Comparison of ENCODE assay signal across 8 mouse cellular contexts in genomic region chr3:27461037-27461436, GRCm38 (mm10).
A peak's percentile ranks its signal among the peaks of the same experiment; 100 is the strongest.
DNase-seq lines count a peak whose midpoint lies in the region; ATAC-seq and TF ChIP-seq lines count a peak whose summit lies in the region.

No protein-coding gene starts in this region.

- ATAC-seq in granulocyte monocyte progenitor cell, adult 5-6 weeks (replicated peaks; ENCODE audit: poor library complexity, severe bottlenecking) = peak; percentile 60
- peak; percentile 14; the same call in 1 of the 2 replicates for ATAC-seq in kidney, embryonic 15.5 days (replicated peaks; ENCODE audit: low FRiP score)
- peak; percentile 56; the same call in 1 of the 2 replicates for ATAC-seq in limb, embryonic 14.5 days (ENCODE audit: low FRiP score, low read depth)
- ATAC-seq in neural tube, embryonic 11.5 days (ENCODE audit: insufficient read depth, low FRiP score, low TSS enrichment) = 0 out of 2 replicates have a peak, but pooled peaks have one; percentile 63
- ATAC-seq in stomach, postnatal 0 days (ENCODE audit: low FRiP score, low TSS enrichment) = peak; percentile 24; the same call in 1 of the 2 replicates

- WGBS in kidney, embryonic 15.5 days = 39% methylated on average over 1 of the region's 1 CpGs
- 64% methylated on average over 1 of the region's 1 CpGs for WGBS in limb, embryonic 14.5 days
- WGBS in neural tube, embryonic 11.5 days = 83% methylated on average over 1 of the region's 1 CpGs
- WGBS in stomach, postnatal 0 days = 21% methylated on average over 1 of the region's 1 CpGs

- peak; percentile 86 for DNase-seq in 416B (ENCODE audit: low read depth)
- peak; percentile 68 to 75 for DNase-seq in adrenal gland, adult 18-20 months (ENCODE audit: low spot score in 2 of 2)
- peak; percentile 90 for DNase-seq in embryo, embryonic 10 days (ENCODE audit: low spot score)
- peak; percentile 95 for DNase-seq in limb, embryonic 14.5 days (ENCODE audit: low spot score)
- DNase-seq in neural tube, embryonic 11.5 days (ENCODE audit: low spot score) = peak; percentile 75
- DNase-seq in stomach, postnatal 0 days (ENCODE audit: low spot score) = peak; percentile 73

- H3K36me3 ChIP-seq in kidney, embryonic 15.5 days = peaks cover 95% of the 10 kb centered on the region
- H3K36me3 ChIP-seq in limb, embryonic 14.5 days (ENCODE audit: control insufficient read depth, insufficient read depth, low read length) = peaks cover 91% of the 10 kb centered on the region
- peaks cover 5% of the 10 kb centered on the region for H3K36me3 ChIP-seq in neural tube, embryonic 11.5 days (ENCODE audit: control insufficient read depth, insufficient read depth, low read length)
- peaks cover 33% of the 10 kb centered on the region for H3K36me3 ChIP-seq in stomach, postnatal 0 days (ENCODE audit: control insufficient read depth, insufficient read depth, low read length)

- H3K9me3 ChIP-seq in kidney, embryonic 15.5 days (replicated peaks) = no peaks in the 10 kb centered on the region
- no peaks in the 10 kb centered on the region for H3K9me3 ChIP-seq in limb, embryonic 14.5 days (ENCODE audit: control insufficient read depth, low read length)
- no peaks in the 10 kb centered on the region for H3K9me3 ChIP-seq in neural tube, embryonic 11.5 days (ENCODE audit: control insufficient read depth, low read length)
- H3K9me3 ChIP-seq in stomach, postnatal 0 days (ENCODE audit: control insufficient read depth, low read length) = no peaks in the 10 kb centered on the region

- TF ChIP-seq POLR2A in limb, embryonic 14.5 days (IDR thresholded peaks at IDR 0.05; ENCODE audit: borderline replicate concordance, extremely low read depth, insufficient read depth, insufficient read length) = no peak

- no peak overlapping the region for H3K4me3 ChIP-seq in kidney, embryonic 15.5 days (replicated peaks)
- H3K4me3 ChIP-seq in limb, embryonic 14.5 days (replicated peaks; ENCODE audit: low read length) = no peak overlapping the region
- no peak overlapping the region for H3K4me3 ChIP-seq in neural tube, embryonic 11.5 days (ENCODE audit: low read depth, low read length)
- no peak overlapping the region for H3K4me3 ChIP-seq in stomach, postnatal 0 days (ENCODE audit: low read depth, low read length)

- peak; percentile 94 for TF ChIP-seq CTCF in stomach, postnatal 0 days (IDR thresholded peaks at IDR 0.05; ENCODE audit: low read depth)

- H3K4me2 ChIP-seq in kidney, embryonic 15.5 days = no peak overlapping the region
- no peak overlapping the region for H3K4me2 ChIP-seq in limb, embryonic 14.5 days (replicated peaks; ENCODE audit: low read depth, low read length, severe bottlenecking)
- no peak overlapping the region for H3K4me2 ChIP-seq in neural tube, embryonic 11.5 days (ENCODE audit: low read depth)
- H3K4me2 ChIP-seq in stomach, postnatal 0 days (replicated peaks; ENCODE audit: low read depth) = no peak overlapping the region

- no peaks in the 10 kb centered on the region for H3K27me3 ChIP-seq in kidney, embryonic 15.5 days
- no peaks in the 10 kb centered on the region for H3K27me3 ChIP-seq in limb, embryonic 14.5 days (ENCODE audit: control insufficient read depth, insufficient read depth, low read length)
- no peaks in the 10 kb centered on the region for H3K27me3 ChIP-seq in neural tube, embryonic 11.5 days (ENCODE audit: control insufficient read depth, insufficient read depth, low read length)
- H3K27me3 ChIP-seq in stomach, postnatal 0 days (ENCODE audit: control insufficient read depth, insufficient read depth, low read length) = no peaks in the 10 kb centered on the region

- H3K27ac ChIP-seq in kidney, embryonic 15.5 days = no peak overlapping the region
- H3K27ac ChIP-seq in limb, embryonic 14.5 days (replicated peaks; ENCODE audit: low read depth, low read length) = no peak overlapping the region
- H3K27ac ChIP-seq in neural tube, embryonic 11.5 days (ENCODE audit: low read depth, low read length) = no peak overlapping the region
- no peak overlapping the region for H3K27ac ChIP-seq in stomach, postnatal 0 days (replicated peaks)

- no peaks in the 10 kb centered on the region for H3K4me1 ChIP-seq in kidney, embryonic 15.5 days
- H3K4me1 ChIP-seq in limb, embryonic 14.5 days (ENCODE audit: control insufficient read depth, insufficient read depth, low read length) = no peaks in the 10 kb centered on the region
- no peaks in the 10 kb centered on the region for H3K4me1 ChIP-seq in neural tube, embryonic 11.5 days (ENCODE audit: control insufficient read depth, insufficient read depth, low read length)
- H3K4me1 ChIP-seq in stomach, postnatal 0 days (replicated peaks; ENCODE audit: control insufficient read depth, insufficient read depth) = no peaks in the 10 kb centered on the region

- no peak for TF ChIP-seq EP300 in stomach, postnatal 0 days (optimal IDR thresholded peaks at IDR 0.05)

- H3K9ac ChIP-seq in kidney, embryonic 15.5 days = no peak overlapping the region
- no peak overlapping the region for H3K9ac ChIP-seq in limb, embryonic 14.5 days (ENCODE audit: low read depth, low read length, severe bottlenecking)
- no peak overlapping the region for H3K9ac ChIP-seq in neural tube, embryonic 11.5 days (ENCODE audit: low read length)
- no peak overlapping the region for H3K9ac ChIP-seq in stomach, postnatal 0 days (ENCODE audit: low read length)
